Mouse (Mus musculus) lung, postnatal 14 days (tissue): Measurements from ENCODE around the gene Podnl1.

Experiments
- DNase-seq: peaks from one replicate; pipeline ENCODE4 v3.0.0; 2021

Podnl1 gene

GRCm38 (mm10) chr8:84125656-84126055 is at the start of gene Podnl1:
Gene Podnl1, plus strand, starts transcription at chr8:84125989.
- peak; percentile 36 for DNase-seq

- no peak for DNase-seq
Observed at GRCm38 (mm10) chr8:84076412-84076811, 49.4 kb upstream of the Podnl1 start.

- no peak for DNase-seq
Observed at GRCm38 (mm10) chr8:84076849-84077248, 48.9 kb upstream of the Podnl1 start.

GRCm38 (mm10) chr8:84079206-84079605 is 46.6 kb upstream of the Podnl1 start:
- peak; percentile 51 for DNase-seq

- no peak for DNase-seq
Observed at GRCm38 (mm10) chr8:84083829-84084241, 42.0 kb upstream of the Podnl1 start.

GRCm38 (mm10) chr8:84084341-84085115 is 41.3 kb upstream of the Podnl1 start:
- DNase-seq, result no peak

- DNase-seq, result no peak
Observed at GRCm38 (mm10) chr8:84087156-84087555, 38.6 kb upstream of the Podnl1 start.

GRCm38 (mm10) chr8:84087821-84088220 is 38.0 kb upstream of the Podnl1 start:
- no peak for DNase-seq

- DNase-seq, result no peak
Observed at GRCm38 (mm10) chr8:84089277-84089676, 36.5 kb upstream of the Podnl1 start.

- DNase-seq, result no peak
Observed at GRCm38 (mm10) chr8:84090585-84090984, 35.2 kb upstream of the Podnl1 start.

- no peak for DNase-seq
Observed at GRCm38 (mm10) chr8:84096061-84096460, 29.7 kb upstream of the Podnl1 start.

- no peak for DNase-seq
Observed at GRCm38 (mm10) chr8:84098376-84098775, 27.4 kb upstream of the Podnl1 start.

- no peak for DNase-seq
Observed at GRCm38 (mm10) chr8:84101476-84102270, 24.1 kb upstream of the Podnl1 start.

GRCm38 (mm10) chr8:84103601-84104000 is 22.2 kb upstream of the Podnl1 start:
- DNase-seq, result peak; percentile 52

GRCm38 (mm10) chr8:84104221-84104620 is 21.6 kb upstream of the Podnl1 start:
- peak; percentile 62 for DNase-seq

- peak; percentile 99 for DNase-seq
Observed at GRCm38 (mm10) chr8:84104697-84105609, 20.8 kb upstream of the Podnl1 start, which contains the start of gene Dcaf15. Gene Dcaf15, minus strand, starts transcription at chr8:84104768.

GRCm38 (mm10) chr8:84105676-84106075 is 20.1 kb upstream of the Podnl1 start:
- no peak for DNase-seq

GRCm38 (mm10) chr8:84106216-84107040 is 19.4 kb upstream of the Podnl1 start:
- no peak for DNase-seq

- no peak for DNase-seq
Observed at GRCm38 (mm10) chr8:84115646-84116045, 10.1 kb upstream of the Podnl1 start.

- no peak for DNase-seq
Observed at GRCm38 (mm10) chr8:84122151-84122550, 3.6 kb upstream of the Podnl1 start.

- no peak for DNase-seq
Observed at GRCm38 (mm10) chr8:84126742-84127141, 953 bp downstream of the Podnl1 start.
